Mouse (Mus musculus) G1E (cell line): ENCODE data around the gene Ctsa.

ENCODE experiments used
- CTCF ChIP-seq: IDR thresholded peaks from 2 replicates; pipeline ENCODE4 v1.5.1; 2012; ENCODE audit warnings: low read depth, low read length, inconsistent platforms, mixed read lengths
- GATA1 ChIP-seq: IDR thresholded peaks from 2 replicates; pipeline ENCODE4 v1.6.1; 2012; ENCODE audit warnings: borderline replicate concordance, low read length, inconsistent platforms, mixed read lengths

GRCm38 (mm10) chr2:164885788-164886187 lies 53.1 kb downstream of the Ctsa start:
- TF ChIP-seq CTCF (no peak), GATA1 (no peak)
